Mouse (Mus musculus): ENCODE measurements around the gene Tmem252. TPM values are rescaled to one million over a fixed set of nuclear protein-coding genes. Genes with fewer than 3 reads are reported as not detected.
"Not testable (repeated sequence)": the region's sequence is repeated elsewhere in the genome, so short reads cannot be mapped to it uniquely, and the experiment has no call there.

The Tmem252 gene
- polyA plus RNA-seq, 1 experiment, result under 0.01 TPM

GRCm38 (mm10) chr19:24698651-24699050 is 24.8 kb downstream of the Tmem252 start:
- Histone ChIP-seq H3ac (ENCODE audit: control insufficient read depth, insufficient read length, low read depth) (no peak overlapping the region), H3K79me2 (ENCODE audit: control insufficient read depth, insufficient read depth) (no peaks in the 10 kb centered on the region), H3K79me3 (ENCODE audit: low read depth) (no peaks in the 10 kb centered on the region), H3K27me3 (ENCODE audit: control insufficient read depth, insufficient read depth, insufficient read length) (no peaks in the 10 kb centered on the region), H3K4me3 (ENCODE audit: insufficient read depth, poor library complexity, severe bottlenecking) (no peak overlapping the region), H3K36me3 (ENCODE audit: control insufficient read depth, insufficient read depth) (no peaks in the 10 kb centered on the region)
- TF ChIP-seq MYOG (IDR thresholded peaks at IDR 0.05; ENCODE audit: control insufficient read depth, extremely low read depth, insufficient read length), result no peak

GRCm38 (mm10) chr19:24699196-24699595 is 25.4 kb downstream of the Tmem252 start:
- no peaks in the 10 kb centered on the region for H3K79me2 ChIP-seq (ENCODE audit: control insufficient read depth, insufficient read depth)
- H3K27me3 ChIP-seq (ENCODE audit: control insufficient read depth, insufficient read depth, insufficient read length), result no peaks in the 10 kb centered on the region

GRCm38 (mm10) chr19:24699910-24700309 is 26.1 kb downstream of the Tmem252 start:
- H3K79me3 ChIP-seq (ENCODE audit: low read depth), result no peaks in the 10 kb centered on the region
- no peak overlapping the region for H3K4me3 ChIP-seq (ENCODE audit: insufficient read depth, poor library complexity, severe bottlenecking)
- TF ChIP-seq FOSL1 (IDR thresholded peaks at IDR 0.05; ENCODE audit: insufficient read depth, low read length, poor library complexity, severe bottlenecking), result no peak
- no peak for TF ChIP-seq MYOD1 (IDR thresholded peaks at IDR 0.05; ENCODE audit: control insufficient read depth, insufficient read length, low read depth)
- no peak for TF ChIP-seq USF1 (IDR thresholded peaks at IDR 0.05; ENCODE audit: low read depth)
- no peaks in the 10 kb centered on the region for H3K36me3 ChIP-seq (ENCODE audit: control insufficient read depth, insufficient read depth)
- no peaks in the 10 kb centered on the region for H3K79me2 ChIP-seq (ENCODE audit: control insufficient read depth, insufficient read depth)
- H3K27me3 ChIP-seq (ENCODE audit: control insufficient read depth, insufficient read depth, insufficient read length), result no peaks in the 10 kb centered on the region
- H3ac ChIP-seq (ENCODE audit: control insufficient read depth, insufficient read length, low read depth), result no peak overlapping the region

More at GRCm38 (mm10) chr19:24699196-24699595, 25.4 kb downstream of the Tmem252 start:
- no peak overlapping the region for H3K4me3 ChIP-seq (ENCODE audit: insufficient read depth, poor library complexity, severe bottlenecking)
- no peak overlapping the region for H3ac ChIP-seq (ENCODE audit: control insufficient read depth, insufficient read length, low read depth)
- TF ChIP-seq FOSL1 (IDR thresholded peaks at IDR 0.05; ENCODE audit: insufficient read depth, low read length, poor library complexity, severe bottlenecking) (no peak), MYOG (IDR thresholded peaks at IDR 0.05; ENCODE audit: control insufficient read depth, extremely low read depth, insufficient read length) (no peak), MYOD1 (IDR thresholded peaks at IDR 0.05; ENCODE audit: control insufficient read depth, insufficient read length, low read depth) (no peak), CEBPB (IDR thresholded peaks at IDR 0.05; ENCODE audit: low read depth) (no peak), USF1 (IDR thresholded peaks at IDR 0.05; ENCODE audit: low read depth) (no peak), CTCF (IDR thresholded peaks at IDR 0.05; ENCODE audit: control insufficient read depth, insufficient read depth, insufficient read length) (no peak), MAX (IDR thresholded peaks at IDR 0.05) (no peak)
- no peaks in the 10 kb centered on the region for H3K79me3 ChIP-seq (ENCODE audit: low read depth)
- no peaks in the 10 kb centered on the region for H3K36me3 ChIP-seq (ENCODE audit: control insufficient read depth, insufficient read depth)

GRCm38 (mm10) chr19:24700664-24701063 is 26.9 kb downstream of the Tmem252 start:
- Histone ChIP-seq H3K4me3 (ENCODE audit: insufficient read depth, poor library complexity, severe bottlenecking) (no peak overlapping the region), H3K79me2 (ENCODE audit: control insufficient read depth, insufficient read depth) (no peaks in the 10 kb centered on the region), H3K36me3 (ENCODE audit: control insufficient read depth, insufficient read depth) (no peaks in the 10 kb centered on the region), H3K79me3 (ENCODE audit: low read depth) (no peaks in the 10 kb centered on the region), H3K27me3 (ENCODE audit: control insufficient read depth, insufficient read depth, insufficient read length) (no peaks in the 10 kb centered on the region), H3ac (ENCODE audit: control insufficient read depth, insufficient read length, low read depth) (no peak overlapping the region)
- TF ChIP-seq FOSL1 (IDR thresholded peaks at IDR 0.05; ENCODE audit: insufficient read depth, low read length, poor library complexity, severe bottlenecking) (no peak), MYOD1 (IDR thresholded peaks at IDR 0.05; ENCODE audit: control insufficient read depth, insufficient read length, low read depth) (no peak), CTCF (IDR thresholded peaks at IDR 0.05; ENCODE audit: control insufficient read depth, insufficient read depth, insufficient read length) (no peak), USF1 (IDR thresholded peaks at IDR 0.05; ENCODE audit: low read depth) (no peak), CEBPB (IDR thresholded peaks at IDR 0.05; ENCODE audit: low read depth) (no peak), MYOG (IDR thresholded peaks at IDR 0.05; ENCODE audit: control insufficient read depth, extremely low read depth, insufficient read length) (no peak), MAX (IDR thresholded peaks at IDR 0.05) (no peak)

GRCm38 (mm10) chr19:24701716-24702115 is 27.9 kb downstream of the Tmem252 start:
- H3ac ChIP-seq (ENCODE audit: control insufficient read depth, insufficient read length, low read depth), result no peak overlapping the region

GRCm38 (mm10) chr19:24703168-24703567 is 29.4 kb downstream of the Tmem252 start:
- not testable (repeated sequence) for H3ac ChIP-seq (ENCODE audit: control insufficient read depth, insufficient read length, low read depth); H3K4me3 ChIP-seq (ENCODE audit: insufficient read depth, poor library complexity, severe bottlenecking); H3K36me3 ChIP-seq (ENCODE audit: control insufficient read depth, insufficient read depth); H3K27me3 ChIP-seq (ENCODE audit: control insufficient read depth, insufficient read depth, insufficient read length); H3K79me3 ChIP-seq (ENCODE audit: low read depth); H3K79me2 ChIP-seq (ENCODE audit: control insufficient read depth, insufficient read depth)

More at GRCm38 (mm10) chr19:24701716-24702115, 27.9 kb downstream of the Tmem252 start:
- Histone ChIP-seq H3K79me2 (ENCODE audit: control insufficient read depth, insufficient read depth) (no peaks in the 10 kb centered on the region), H3K79me3 (ENCODE audit: low read depth) (no peaks in the 10 kb centered on the region), H3K36me3 (ENCODE audit: control insufficient read depth, insufficient read depth) (no peaks in the 10 kb centered on the region), H3K4me3 (ENCODE audit: insufficient read depth, poor library complexity, severe bottlenecking) (no peak overlapping the region), H3K27me3 (ENCODE audit: control insufficient read depth, insufficient read depth, insufficient read length) (no peaks in the 10 kb centered on the region)
- TF ChIP-seq MYOD1 (IDR thresholded peaks at IDR 0.05; ENCODE audit: control insufficient read depth, insufficient read length, low read depth), result no peak
- no peak for TF ChIP-seq CEBPB (IDR thresholded peaks at IDR 0.05; ENCODE audit: low read depth)
- TF ChIP-seq MYOG (IDR thresholded peaks at IDR 0.05; ENCODE audit: control insufficient read depth, extremely low read depth, insufficient read length), result no peak
- TF ChIP-seq USF1 (IDR thresholded peaks at IDR 0.05; ENCODE audit: low read depth), result no peak
- TF ChIP-seq MAX (IDR thresholded peaks at IDR 0.05), result no peak
- no peak for TF ChIP-seq CTCF (IDR thresholded peaks at IDR 0.05; ENCODE audit: control insufficient read depth, insufficient read depth, insufficient read length)
- TF ChIP-seq FOSL1 (IDR thresholded peaks at IDR 0.05; ENCODE audit: insufficient read depth, low read length, poor library complexity, severe bottlenecking), result no peak

Measured in C2C12 (cell line).